Mouse (Mus musculus): ENCODE results near the gene Stxbp2.

GRCm38 (mm10) chr8:3621199-3621970 is 9.4 kb upstream of the Stxbp2 start, which contains the start of the genes Xab2 and Pet100:
- no peak for TF ChIP-seq CTCF (IDR thresholded peaks at IDR 0.05)
- TF ChIP-seq EP300 (IDR thresholded peaks at IDR 0.05), result no peak

Data from lung, postnatal 0 days (tissue).